Mouse (Mus musculus): ENCODE results near the gene Camk2n1. TPM values are rescaled to one million over a fixed set of nuclear protein-coding genes. Genes with fewer than 3 reads are reported as not detected.

Camk2n1 gene
- polyA plus RNA-seq, 1 experiment from 2014 or later = 1.2 TPM

GRCm38 (mm10) chr4:138467451-138467850 lies 13.3 kb downstream of the Camk2n1 start:
- no peaks in the 10 kb centered on the region for H3K36me3 ChIP-seq (ENCODE audit: control insufficient read depth, insufficient read depth, low read length)
- no peak overlapping the region for H3K27ac ChIP-seq (ENCODE audit: low read depth, low read length)
- H3K4me3 ChIP-seq (ENCODE audit: low read depth, low read length) = no peak overlapping the region
- no peak overlapping the region for H3K9ac ChIP-seq (ENCODE audit: low read depth, low read length)
- peaks cover 31% of the 10 kb centered on the region for H3K27me3 ChIP-seq (ENCODE audit: control insufficient read depth, insufficient read depth, low read length)
- ATAC-seq (replicated peaks; ENCODE audit: insufficient number of reproducible peaks, low FRiP score, low TSS enrichment) = no peak
- H3K4me2 ChIP-seq = no peak overlapping the region
- 75% methylated on average over 5 of the region's 5 CpGs for WGBS (ENCODE audit: insufficient replicate concordance)
- no peaks in the 10 kb centered on the region for H3K9me3 ChIP-seq (replicated peaks; ENCODE audit: control insufficient read depth, low read length)
- peaks cover 26% of the 10 kb centered on the region for H3K4me1 ChIP-seq (ENCODE audit: control insufficient read depth, insufficient read depth, low read length)

GRCm38 (mm10) chr4:138469080-138469479 lies 15.0 kb downstream of the Camk2n1 start:
- no peak for ATAC-seq (replicated peaks; ENCODE audit: insufficient number of reproducible peaks, low FRiP score, low TSS enrichment)
- H3K27me3 ChIP-seq (ENCODE audit: control insufficient read depth, insufficient read depth, low read length) = peaks cover 37% of the 10 kb centered on the region

GRCm38 (mm10) chr4:138471241-138471640 lies 17.1 kb downstream of the Camk2n1 start:
- no peak overlapping the region for H3K27ac ChIP-seq (ENCODE audit: low read depth, low read length)
- H3K27me3 ChIP-seq (ENCODE audit: control insufficient read depth, insufficient read depth, low read length) = peaks cover 34% of the 10 kb centered on the region
- H3K9me3 ChIP-seq (replicated peaks; ENCODE audit: control insufficient read depth, low read length) = no peaks in the 10 kb centered on the region
- no peak overlapping the region for H3K4me3 ChIP-seq (ENCODE audit: low read depth, low read length)
- no peak overlapping the region for H3K4me2 ChIP-seq
- no peak for ATAC-seq (replicated peaks; ENCODE audit: insufficient number of reproducible peaks, low FRiP score, low TSS enrichment)
- 55% methylated on average over 7 of the region's 7 CpGs for whole genome bisulfite sequencing (ENCODE audit: insufficient replicate concordance)
- peaks cover 6% of the 10 kb centered on the region for H3K4me1 ChIP-seq (ENCODE audit: control insufficient read depth, insufficient read depth, low read length)
- no peaks in the 10 kb centered on the region for H3K36me3 ChIP-seq (ENCODE audit: control insufficient read depth, insufficient read depth, low read length)
- no peak overlapping the region for H3K9ac ChIP-seq (ENCODE audit: low read depth, low read length)

More at GRCm38 (mm10) chr4:138469080-138469479, 15.0 kb downstream of the Camk2n1 start:
- Histone ChIP-seq H3K27ac (ENCODE audit: low read depth, low read length) (no peak overlapping the region), H3K9ac (ENCODE audit: low read depth, low read length) (no peak overlapping the region), H3K4me2 (peak overlapping the region; percentile 39), H3K36me3 (ENCODE audit: control insufficient read depth, insufficient read depth, low read length) (no peaks in the 10 kb centered on the region), H3K9me3 (replicated peaks; ENCODE audit: control insufficient read depth, low read length) (no peaks in the 10 kb centered on the region), H3K4me1 (ENCODE audit: control insufficient read depth, insufficient read depth, low read length) (peaks cover 16% of the 10 kb centered on the region), H3K4me3 (ENCODE audit: low read depth, low read length) (no peak overlapping the region)
- 12% methylated on average over 7 of the region's 7 CpGs for WGBS (ENCODE audit: insufficient replicate concordance)

GRCm38 (mm10) chr4:138479595-138479994 lies 25.5 kb downstream of the Camk2n1 start:
- 79% methylated on average over 7 of the region's 7 CpGs for WGBS (ENCODE audit: insufficient replicate concordance)
- H3K4me1 ChIP-seq (ENCODE audit: control insufficient read depth, insufficient read depth, low read length) = no peaks in the 10 kb centered on the region
- H3K27ac ChIP-seq (ENCODE audit: low read depth, low read length) = no peak overlapping the region
- H3K9me3 ChIP-seq (replicated peaks; ENCODE audit: control insufficient read depth, low read length) = no peaks in the 10 kb centered on the region
- no peak overlapping the region for H3K9ac ChIP-seq (ENCODE audit: low read depth, low read length)
- ATAC-seq (replicated peaks; ENCODE audit: insufficient number of reproducible peaks, low FRiP score, low TSS enrichment) = no peak
- no peak overlapping the region for H3K4me2 ChIP-seq
- H3K4me3 ChIP-seq (ENCODE audit: low read depth, low read length) = no peak overlapping the region
- peaks cover 20% of the 10 kb centered on the region for H3K27me3 ChIP-seq (ENCODE audit: control insufficient read depth, insufficient read depth, low read length)
- no peaks in the 10 kb centered on the region for H3K36me3 ChIP-seq (ENCODE audit: control insufficient read depth, insufficient read depth, low read length)

GRCm38 (mm10) chr4:138480962-138481361 lies 26.8 kb downstream of the Camk2n1 start:
- no peak overlapping the region for H3K4me2 ChIP-seq
- WGBS (ENCODE audit: insufficient replicate concordance) = 54% methylated on average over 9 of the region's 9 CpGs
- no peak overlapping the region for H3K4me3 ChIP-seq (ENCODE audit: low read depth, low read length)
- H3K27me3 ChIP-seq (ENCODE audit: control insufficient read depth, insufficient read depth, low read length) = peaks cover 13% of the 10 kb centered on the region
- no peaks in the 10 kb centered on the region for H3K9me3 ChIP-seq (replicated peaks; ENCODE audit: control insufficient read depth, low read length)
- H3K36me3 ChIP-seq (ENCODE audit: control insufficient read depth, insufficient read depth, low read length) = no peaks in the 10 kb centered on the region
- H3K9ac ChIP-seq (ENCODE audit: low read depth, low read length) = no peak overlapping the region
- H3K4me1 ChIP-seq (ENCODE audit: control insufficient read depth, insufficient read depth, low read length) = no peaks in the 10 kb centered on the region
- no peak for ATAC-seq (replicated peaks; ENCODE audit: insufficient number of reproducible peaks, low FRiP score, low TSS enrichment)
- no peak overlapping the region for H3K27ac ChIP-seq (ENCODE audit: low read depth, low read length)

GRCm38 (mm10) chr4:138482721-138483120 lies 28.6 kb downstream of the Camk2n1 start:
- no peaks in the 10 kb centered on the region for H3K4me1 ChIP-seq (ENCODE audit: control insufficient read depth, insufficient read depth, low read length)
- H3K27ac ChIP-seq (ENCODE audit: low read depth, low read length) = no peak overlapping the region
- no peak overlapping the region for H3K4me3 ChIP-seq (ENCODE audit: low read depth, low read length)
- H3K9ac ChIP-seq (ENCODE audit: low read depth, low read length) = no peak overlapping the region
- 53% methylated on average over 8 of the region's 8 CpGs for WGBS (ENCODE audit: insufficient replicate concordance)
- peaks cover 9% of the 10 kb centered on the region; the same call in 1 of the 2 replicates for H3K27me3 ChIP-seq (ENCODE audit: control insufficient read depth, insufficient read depth, low read length)
- no peaks in the 10 kb centered on the region for H3K36me3 ChIP-seq (ENCODE audit: control insufficient read depth, insufficient read depth, low read length)
- H3K4me2 ChIP-seq = no peak overlapping the region
- no peak for ATAC-seq (replicated peaks; ENCODE audit: insufficient number of reproducible peaks, low FRiP score, low TSS enrichment)
- H3K9me3 ChIP-seq (replicated peaks; ENCODE audit: control insufficient read depth, low read length) = no peaks in the 10 kb centered on the region

GRCm38 (mm10) chr4:138488241-138488640 lies 34.1 kb downstream of the Camk2n1 start:
- H3K36me3 ChIP-seq (ENCODE audit: control insufficient read depth, insufficient read depth, low read length) = no peaks in the 10 kb centered on the region
- ATAC-seq (replicated peaks; ENCODE audit: insufficient number of reproducible peaks, low FRiP score, low TSS enrichment) = no peak
- no peak overlapping the region for H3K4me3 ChIP-seq (ENCODE audit: low read depth, low read length)
- no peaks in the 10 kb centered on the region for H3K9me3 ChIP-seq (replicated peaks; ENCODE audit: control insufficient read depth, low read length)
- WGBS (ENCODE audit: insufficient replicate concordance) = 49% methylated on average over 8 of the region's 8 CpGs
- H3K4me2 ChIP-seq = no peak overlapping the region
- no peak overlapping the region for H3K27ac ChIP-seq (ENCODE audit: low read depth, low read length)
- H3K27me3 ChIP-seq (ENCODE audit: control insufficient read depth, insufficient read depth, low read length) = 0 out of 2 replicates have a peak, but pooled peaks cover 10% of the 10 kb centered on the region
- H3K4me1 ChIP-seq (ENCODE audit: control insufficient read depth, insufficient read depth, low read length) = no peaks in the 10 kb centered on the region; the same call in 1 of the 2 replicates
- no peak overlapping the region for H3K9ac ChIP-seq (ENCODE audit: low read depth, low read length)

GRCm38 (mm10) chr4:138491088-138491487 lies 37.0 kb downstream of the Camk2n1 start:
- Histone ChIP-seq H3K36me3 (ENCODE audit: control insufficient read depth, insufficient read depth, low read length) (no peaks in the 10 kb centered on the region), H3K4me2 (no peak overlapping the region), H3K9ac (ENCODE audit: low read depth, low read length) (no peak overlapping the region), H3K27ac (ENCODE audit: low read depth, low read length) (no peak overlapping the region), H3K27me3 (ENCODE audit: control insufficient read depth, insufficient read depth, low read length) (peaks cover 21% of the 10 kb centered on the region), H3K9me3 (replicated peaks; ENCODE audit: control insufficient read depth, low read length) (no peaks in the 10 kb centered on the region), H3K4me3 (ENCODE audit: low read depth, low read length) (no peak overlapping the region), H3K4me1 (ENCODE audit: control insufficient read depth, insufficient read depth, low read length) (peaks cover 4% of the 10 kb centered on the region; the same call in 1 of the 2 replicates)
- no peak for ATAC-seq (replicated peaks; ENCODE audit: insufficient number of reproducible peaks, low FRiP score, low TSS enrichment)
- 82% methylated on average over 4 of the region's 4 CpGs for WGBS (ENCODE audit: insufficient replicate concordance)
